Mouse (Mus musculus): ENCODE results near the gene Prm1.

Prm1 gene

DNA sequence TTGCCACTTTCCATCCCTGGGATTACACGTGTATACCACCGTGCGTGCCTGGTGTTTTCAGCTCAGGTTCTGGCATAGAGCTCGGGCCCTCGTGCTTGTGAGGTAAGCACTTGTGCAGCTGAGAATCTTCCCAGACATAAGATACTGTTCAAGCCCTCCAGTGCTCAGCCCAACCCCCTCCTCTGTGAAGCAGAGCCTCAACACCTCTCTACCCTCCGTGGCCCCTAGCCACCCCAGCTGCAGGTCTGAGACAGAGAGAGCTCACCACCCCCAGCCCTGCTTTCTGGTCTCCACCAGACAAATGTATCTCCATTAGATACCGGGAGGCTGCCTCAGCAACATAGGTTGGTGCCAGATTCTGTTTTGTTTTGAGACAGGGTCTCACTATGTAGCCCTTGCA, 56.4 kb downstream of the Prm1 start:
- DNase-seq (ENCODE audit: low read depth, low spot score), result no peak

All from c-Kit-negative CD71-positive TER-119-positive erythroid progenitor cells, embryonic 14.5 days (primary cell).